Mouse (Mus musculus): ENCODE data around the gene Gnptab.

Gnptab gene

GRCm38 (mm10) chr10:88377666-88378065, 1.3 kb upstream of the Gnptab start:
- DNase-seq (ENCODE audit: low read depth) = no peak

GRCm38 (mm10) chr10:88380002-88380401, 1.1 kb downstream of the Gnptab start:
- peak; percentile 78 for DNase-seq (ENCODE audit: low read depth)

GRCm38 (mm10) chr10:88380430-88381060, 1.6 kb downstream of the Gnptab start:
- DNase-seq (ENCODE audit: low read depth) = peak; percentile 86

GRCm38 (mm10) chr10:88381286-88381685, 2.4 kb downstream of the Gnptab start:
- DNase-seq (ENCODE audit: low read depth) = peak; percentile 60

GRCm38 (mm10) chr10:88382009-88382408, 3.1 kb downstream of the Gnptab start:
- peak; percentile 92 for DNase-seq (ENCODE audit: low read depth)

- peak; percentile 57 for DNase-seq (ENCODE audit: low read depth)
Measured at GRCm38 (mm10) chr10:88383479-88383878, 4.5 kb downstream of the Gnptab start.

- peak; percentile 60 for DNase-seq (ENCODE audit: low read depth)
Measured at GRCm38 (mm10) chr10:88384081-88384480, 5.1 kb downstream of the Gnptab start.

- DNase-seq (ENCODE audit: low read depth) = no peak
Measured at GRCm38 (mm10) chr10:88385290-88385689, 6.4 kb downstream of the Gnptab start.

- DNase-seq (ENCODE audit: low read depth) = peak; percentile 91
Measured at GRCm38 (mm10) chr10:88385758-88386157, 6.8 kb downstream of the Gnptab start.

- DNase-seq (ENCODE audit: low read depth) = peak; percentile 90
Measured at GRCm38 (mm10) chr10:88386251-88386650, 7.3 kb downstream of the Gnptab start.

- peak; percentile 75 for DNase-seq (ENCODE audit: low read depth)
Measured at GRCm38 (mm10) chr10:88389576-88389975, 10.6 kb downstream of the Gnptab start.

GRCm38 (mm10) chr10:88390096-88390790, 11.3 kb downstream of the Gnptab start:
- peak; percentile 82 for DNase-seq (ENCODE audit: low read depth)

GRCm38 (mm10) chr10:88391495-88391894, 12.6 kb downstream of the Gnptab start:
- no peak for DNase-seq (ENCODE audit: low read depth)

GRCm38 (mm10) chr10:88392181-88392847, 13.4 kb downstream of the Gnptab start:
- DNase-seq (ENCODE audit: low read depth) = peak; percentile 76

- DNase-seq (ENCODE audit: low read depth) = no peak
Measured at GRCm38 (mm10) chr10:88398668-88399243, 19.8 kb downstream of the Gnptab start.

GRCm38 (mm10) chr10:88399271-88399670, 20.3 kb downstream of the Gnptab start:
- no peak for DNase-seq (ENCODE audit: low read depth)

GRCm38 (mm10) chr10:88403021-88403420, 24.1 kb downstream of the Gnptab start:
- peak; percentile 77 for DNase-seq (ENCODE audit: low read depth)

- peak; percentile 74 for DNase-seq (ENCODE audit: low read depth)
Measured at GRCm38 (mm10) chr10:88404220-88404619, 25.3 kb downstream of the Gnptab start.

GRCm38 (mm10) chr10:88405812-88406211, 26.9 kb downstream of the Gnptab start:
- peak; percentile 93 for DNase-seq (ENCODE audit: low read depth)

- DNase-seq (ENCODE audit: low read depth) = peak; percentile 69
Measured at GRCm38 (mm10) chr10:88407875-88408631, 29.1 kb downstream of the Gnptab start.

GRCm38 (mm10) chr10:88409751-88410150, 30.8 kb downstream of the Gnptab start:
- DNase-seq (ENCODE audit: low read depth) = no peak
